Mouse (Mus musculus) bone marrow macrophage, adult 2 months (primary cell): ENCODE data around the gene Soga1. TPM values are rescaled to one million over a fixed set of nuclear protein-coding genes. Genes with fewer than 3 reads are reported as not detected.

Experiments used
- H3K27ac ChIP-seq: 2 replicates; pipeline ENCODE4 v1.5.1; 2012; ENCODE audit warnings: low read depth, low read length; ENCODE audit not compliant: insufficient read depth
- H3K4me1 ChIP-seq: 2 replicates; pipeline ENCODE4 v1.6.1; 2012; ENCODE audit warnings: low read length; ENCODE audit not compliant: control insufficient read depth, insufficient read depth
- H3K4me3 ChIP-seq: 2 replicates; pipeline ENCODE4 v1.5.1; 2012; ENCODE audit warnings: mild to moderate bottlenecking, low read length, moderate library complexity; ENCODE audit not compliant: insufficient read depth
- CTCF ChIP-seq: IDR thresholded peaks from 2 replicates; pipeline ENCODE4 v1.5.1; 2012; ENCODE audit warnings: low read depth, mild to moderate bottlenecking, low read length, moderate library complexity
- POLR2A ChIP-seq: IDR thresholded peaks from 2 replicates; pipeline ENCODE4 v1.6.1; 2012; ENCODE audit warnings: mild to moderate bottlenecking, low read depth, low read length, borderline replicate concordance
- polyA plus RNA-seq: library from polyadenylated mRNA; stranded (reverse); fragments of >200 nt; gene quantifications from 2 replicates; pipeline ENCODE4 v1.2.4, GENCODE M21; 2012; ENCODE audit not compliant: missing spikeins, insufficient read depth, insufficient read length

The Soga1 gene
- polyA plus RNA-seq, 1 experiment = 14.9 TPM

DNA sequence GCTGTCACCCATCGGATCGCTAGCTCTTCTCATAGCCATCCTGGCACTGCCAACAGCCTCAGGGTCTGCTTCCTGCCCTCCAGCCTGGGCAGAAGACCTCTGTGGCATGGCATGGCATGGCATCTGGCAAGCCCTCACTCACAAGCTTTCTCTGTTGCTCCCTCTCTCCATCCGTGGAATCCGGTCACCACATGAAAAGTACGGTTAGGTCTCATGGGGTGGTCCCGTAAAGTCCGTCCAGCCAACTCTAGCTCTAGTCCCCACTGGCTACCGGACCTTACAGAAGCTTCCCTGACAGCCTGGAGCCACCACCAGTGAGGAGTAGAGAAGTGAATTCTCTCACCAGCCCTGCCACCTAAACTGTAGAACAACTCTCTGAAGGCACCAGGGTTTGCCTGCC is 2.3 kb upstream of the Soga1 start:
- Histone ChIP-seq H3K4me1 (peaks cover 20% of the 10 kb centered on the region), H3K27ac (no peak overlapping the region), H3K4me3 (no peak overlapping the region)
- TF ChIP-seq POLR2A (no peak), CTCF (no peak)

- TF ChIP-seq POLR2A (no peak), CTCF (no peak)
- Histone ChIP-seq H3K4me1 (peaks cover 33% of the 10 kb centered on the region), H3K27ac (no peak overlapping the region), H3K4me3 (peak overlapping the region; percentile 61)
Observed at GRCm38 (mm10) chr2:157079701-157080180, 687 bp upstream of the Soga1 start.

- H3K27ac ChIP-seq = no peak overlapping the region
- H3K4me3 ChIP-seq = peak overlapping the region; percentile 61
- peaks cover 40% of the 10 kb centered on the region for H3K4me1 ChIP-seq
- no peak for TF ChIP-seq CTCF
- no peak for TF ChIP-seq POLR2A
Observed at GRCm38 (mm10) chr2:157078059-157078792, 828 bp downstream of the Soga1 start.

DNA sequence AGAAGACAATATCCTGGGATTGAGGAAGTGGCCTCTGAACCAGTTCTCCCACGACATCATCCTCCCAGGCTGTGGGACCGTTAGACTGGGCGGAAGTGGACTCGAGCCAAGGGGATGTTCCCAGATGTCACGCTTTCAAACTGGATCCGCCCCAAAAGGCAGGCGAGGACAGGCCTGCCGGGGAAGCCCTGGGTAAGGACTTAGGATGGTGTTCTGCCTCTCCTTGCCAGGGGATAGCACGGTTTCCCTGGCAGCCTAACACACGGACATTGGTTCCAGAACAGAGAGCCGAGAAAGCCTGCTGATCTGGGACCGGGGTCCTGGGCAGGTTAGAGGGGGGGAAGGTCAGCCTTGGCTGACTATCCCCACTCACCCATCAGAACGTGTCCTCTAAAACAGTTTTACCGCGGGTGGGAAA is 1.4 kb downstream of the Soga1 start:
- peak overlapping the region; percentile 61 for H3K4me3 ChIP-seq
- peaks cover 41% of the 10 kb centered on the region for H3K4me1 ChIP-seq
- TF ChIP-seq POLR2A = no peak
- TF ChIP-seq CTCF = no peak
- no peak overlapping the region for H3K27ac ChIP-seq

DNA sequence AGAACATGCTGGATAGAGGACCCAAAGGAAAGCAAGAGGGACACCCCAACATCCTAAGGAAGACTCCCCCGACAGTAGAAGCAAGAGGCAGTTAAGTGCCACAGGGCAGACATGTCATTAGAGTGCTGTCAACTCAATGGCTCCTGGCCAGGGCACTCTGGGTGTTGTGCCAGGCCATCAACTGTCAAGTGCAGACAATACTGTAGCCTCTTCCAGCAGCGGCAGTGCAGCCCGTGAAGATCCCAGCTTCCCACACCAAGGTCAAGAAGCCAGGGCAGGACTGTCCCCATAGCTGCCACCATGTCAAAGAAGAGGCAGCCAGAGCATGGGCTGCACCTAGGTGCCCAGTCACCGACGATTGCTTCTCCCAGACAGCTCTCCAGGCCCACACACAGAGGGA is 1.9 kb downstream of the Soga1 start:
- H3K4me1 ChIP-seq = peaks cover 46% of the 10 kb centered on the region
- peak overlapping the region; percentile 50 for H3K4me3 ChIP-seq
- TF ChIP-seq CTCF (no peak), POLR2A (no peak)
- H3K27ac ChIP-seq = no peak overlapping the region

DNA sequence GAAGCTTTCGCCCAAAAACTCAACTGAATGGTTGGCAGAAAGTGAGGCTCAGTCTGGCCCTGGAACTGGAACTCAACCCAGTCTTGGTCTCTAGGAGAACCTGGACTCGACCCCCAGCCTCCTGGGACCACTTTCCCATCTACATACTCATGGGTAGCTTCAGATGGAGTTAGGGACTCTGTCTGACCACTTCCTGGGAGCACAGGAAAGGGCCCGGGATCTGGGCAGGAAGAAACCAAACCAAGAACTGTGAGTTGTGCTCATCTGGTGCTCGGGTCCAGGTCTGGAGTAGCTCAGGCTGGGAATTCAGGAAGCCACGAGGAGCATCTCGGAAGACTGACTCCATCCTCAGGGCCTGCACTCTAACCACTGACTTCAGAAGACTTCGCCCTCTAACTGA is 2.5 kb downstream of the Soga1 start:
- Histone ChIP-seq H3K4me1 (peaks cover 47% of the 10 kb centered on the region), H3K4me3 (no peak overlapping the region), H3K27ac (no peak overlapping the region)
- no peak for TF ChIP-seq CTCF
- TF ChIP-seq POLR2A = no peak

DNA sequence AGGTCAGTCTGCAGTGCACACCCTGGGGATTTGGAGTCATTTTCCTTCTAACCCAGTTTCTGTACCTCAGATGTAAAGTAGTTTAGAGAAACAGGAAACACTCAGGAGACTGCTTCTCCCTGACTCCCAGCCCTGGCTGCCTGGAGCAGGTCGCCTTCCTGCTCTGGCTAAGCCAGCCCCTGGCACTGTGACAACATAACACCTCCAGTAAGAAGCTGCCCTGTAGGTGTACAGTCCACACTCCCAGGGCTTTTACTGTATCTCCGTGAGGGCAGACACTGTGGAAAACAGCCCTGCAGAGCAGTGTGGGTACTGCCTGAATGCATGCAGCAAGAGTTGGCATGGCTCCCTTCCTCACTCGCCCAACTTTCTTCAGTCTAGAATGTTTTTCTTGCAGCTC is 3.4 kb downstream of the Soga1 start:
- Histone ChIP-seq H3K27ac (no peak overlapping the region), H3K4me3 (no peak overlapping the region), H3K4me1 (peaks cover 49% of the 10 kb centered on the region)
- TF ChIP-seq POLR2A (no peak), CTCF (no peak)

- TF ChIP-seq POLR2A = no peak
- no peak for TF ChIP-seq CTCF
- Histone ChIP-seq H3K4me1 (peaks cover 53% of the 10 kb centered on the region), H3K27ac (no peak overlapping the region), H3K4me3 (no peak overlapping the region)
Observed at GRCm38 (mm10) chr2:157075226-157075625, 3.8 kb downstream of the Soga1 start.

DNA sequence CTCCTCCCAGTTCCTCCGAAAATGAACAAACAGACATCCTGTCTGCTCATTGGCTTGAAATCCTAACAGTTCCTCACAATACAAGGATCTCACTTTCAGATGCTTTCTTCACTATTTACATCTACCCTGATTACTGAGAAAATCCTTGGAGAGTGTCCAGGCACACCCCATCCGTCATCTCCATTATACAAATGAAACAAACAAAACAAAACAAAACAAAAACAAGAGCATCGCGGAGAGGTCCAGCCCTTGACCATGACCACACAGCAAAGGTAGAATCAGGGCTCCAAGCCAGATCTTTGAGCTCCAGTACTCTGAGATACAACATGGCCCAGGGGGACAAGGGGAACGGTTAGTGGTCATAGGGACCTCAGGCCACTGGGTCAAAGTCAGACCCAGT is 4.3 kb downstream of the Soga1 start:
- peaks cover 57% of the 10 kb centered on the region for H3K4me1 ChIP-seq
- no peak overlapping the region for H3K27ac ChIP-seq
- no peak for TF ChIP-seq CTCF
- no peak overlapping the region for H3K4me3 ChIP-seq

DNA sequence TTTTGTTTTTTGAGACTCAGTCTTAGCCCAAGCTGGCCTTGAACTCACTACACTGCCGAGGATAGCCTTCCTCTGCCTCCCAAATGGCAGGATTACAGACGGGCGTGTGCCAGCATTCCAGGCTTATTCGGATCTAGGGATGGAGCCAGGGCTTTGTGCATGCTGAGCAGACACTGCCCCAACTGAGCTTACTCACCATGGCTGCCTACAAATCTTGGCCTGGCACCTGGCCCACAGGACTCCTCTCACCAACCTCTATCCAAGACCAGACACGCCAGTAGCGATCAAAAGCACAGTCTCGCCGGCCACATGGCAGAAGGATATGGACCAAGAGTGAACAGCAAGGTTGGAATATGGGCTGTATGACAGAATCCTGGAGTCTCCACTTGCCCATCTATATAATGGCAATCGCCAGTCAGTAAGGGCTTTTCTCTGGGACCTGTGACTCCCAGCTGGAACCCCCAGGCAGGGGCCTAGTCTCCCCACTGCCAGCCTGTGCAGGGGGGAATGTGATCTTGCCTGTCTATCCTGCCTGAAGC is 4.8 kb downstream of the Soga1 start:
- no peak overlapping the region for H3K4me3 ChIP-seq
- peaks cover 60% of the 10 kb centered on the region for H3K4me1 ChIP-seq
- no peak overlapping the region for H3K27ac ChIP-seq
- TF ChIP-seq POLR2A (no peak), CTCF (no peak)
